In the genomic region with DNA sequence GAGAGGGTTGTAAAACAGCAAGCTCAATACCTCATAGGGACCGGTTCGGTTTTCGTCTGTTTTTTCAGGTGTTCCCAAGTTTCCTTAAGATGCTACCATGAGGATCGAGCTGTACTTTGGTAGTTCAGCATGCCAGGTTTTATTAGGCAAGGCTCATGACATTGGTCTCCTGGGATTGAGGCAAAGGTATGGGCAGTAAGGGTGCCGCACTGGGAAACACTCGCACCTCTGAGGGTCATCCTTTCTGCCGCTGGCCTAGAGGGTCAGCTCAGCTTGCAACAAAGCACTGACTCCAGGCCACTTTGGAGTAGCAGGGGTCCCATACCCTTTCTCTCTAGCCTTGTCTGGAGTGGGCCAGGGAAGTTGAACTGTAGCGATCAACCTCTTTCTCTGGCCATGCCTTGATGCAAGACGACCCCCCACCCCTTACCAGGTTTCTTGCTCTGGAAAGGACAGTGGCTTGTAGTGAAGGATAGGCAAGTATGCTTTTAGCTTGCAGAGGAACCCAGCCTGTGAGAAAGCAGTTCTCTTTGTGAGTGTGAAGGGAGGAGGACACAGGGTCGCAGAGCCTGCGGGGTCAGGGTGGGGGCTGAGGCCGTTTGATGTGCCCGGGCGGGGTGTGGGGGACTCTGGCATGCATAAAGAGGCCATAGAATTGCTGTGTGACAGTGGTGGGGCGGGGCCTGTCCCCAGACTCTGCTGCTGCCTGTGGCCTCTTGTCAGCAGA, we compare ENCODE assay signal across 10 mouse cellular contexts. TPM values are rescaled to one million over a fixed set of nuclear protein-coding genes. Genes with fewer than 3 reads are reported as not detected.
DNase-seq lines count a peak whose midpoint lies in the region; ATAC-seq lines count a peak whose summit lies in the region.
"Had no signal": no experiment of that assay in that cellular context is flagged by ENCODE, and none has a peak within 500 bp of the region (broad histone marks: within the 10 kb centered on the region; RNA-seq: fewer than 3 reads in every experiment).

No protein-coding gene starts in this region.

- H3K36me3 ChIP-seq in kidney, embryonic 16.5 days (ENCODE audit: insufficient read depth, low read length), result no peaks in the 10 kb centered on the region
- H3K36me3 ChIP-seq in embryonic facial prominence, embryonic 10.5 days (replicated peaks), result no peaks in the 10 kb centered on the region
- no peaks in the 10 kb centered on the region for H3K36me3 ChIP-seq in limb, embryonic 12.5 days
- H3K36me3 ChIP-seq in neural tube, embryonic 11.5 days (ENCODE audit: control insufficient read depth, insufficient read depth, low read length), result no peaks in the 10 kb centered on the region; the same call in 1 of the 2 replicates
- H3K36me3 ChIP-seq: embryonic facial prominence, embryonic 15.5 days had no signal

- no peak overlapping the region for H3K4me3 ChIP-seq in kidney, embryonic 16.5 days (ENCODE audit: low read length)
- peak overlapping the region; percentile 33 for H3K4me3 ChIP-seq in embryonic facial prominence, embryonic 10.5 days
- H3K4me3 ChIP-seq in limb, embryonic 12.5 days (replicated peaks), result no peak overlapping the region
- H3K4me3 ChIP-seq in neural tube, embryonic 11.5 days (ENCODE audit: low read depth, low read length), result peak overlapping the region; percentile 8; the same call in 1 of the 2 replicates
- H3K4me3 ChIP-seq: embryonic facial prominence, embryonic 15.5 days had no signal

- no peaks in the 10 kb centered on the region for H3K9me3 ChIP-seq in kidney, embryonic 16.5 days (ENCODE audit: low read length)
- H3K9me3 ChIP-seq in embryonic facial prominence, embryonic 10.5 days, result no peaks in the 10 kb centered on the region
- no peaks in the 10 kb centered on the region for H3K9me3 ChIP-seq in limb, embryonic 12.5 days
- H3K9me3 ChIP-seq in neural tube, embryonic 11.5 days (ENCODE audit: control insufficient read depth, low read length), result no peaks in the 10 kb centered on the region
- H3K9me3 ChIP-seq: embryonic facial prominence, embryonic 15.5 days had no signal

- H3K27me3 ChIP-seq in kidney, embryonic 16.5 days (ENCODE audit: insufficient read depth, low read length), result no peaks in the 10 kb centered on the region
- H3K27me3 ChIP-seq in embryonic facial prominence, embryonic 10.5 days (replicated peaks; ENCODE audit: low read depth, poor library complexity, severe bottlenecking), result peaks cover 64% of the 10 kb centered on the region
- peaks cover 21% of the 10 kb centered on the region; the same call in 1 of the 2 replicates for H3K27me3 ChIP-seq in limb, embryonic 12.5 days
- no peaks in the 10 kb centered on the region for H3K27me3 ChIP-seq in neural tube, embryonic 11.5 days (ENCODE audit: control insufficient read depth, insufficient read depth, low read length)
- H3K27me3 ChIP-seq: embryonic facial prominence, embryonic 15.5 days had no signal

- H3K9ac ChIP-seq in kidney, embryonic 16.5 days (replicated peaks; ENCODE audit: low read length), result peak overlapping the region; percentile 39; the same call in 1 of the 2 replicates
- H3K9ac ChIP-seq in limb, embryonic 12.5 days (replicated peaks), result no peak overlapping the region
- H3K9ac ChIP-seq in neural tube, embryonic 11.5 days (ENCODE audit: low read length), result peak overlapping the region; percentile 54
- H3K9ac ChIP-seq: embryonic facial prominence, embryonic 15.5 days had no signal

- intact Hi-C loops in heart, postnatal 10 days (cut with DNase I), result no loop called here

- H3K27ac ChIP-seq in kidney, embryonic 16.5 days (ENCODE audit: low read length), result peak overlapping the region; percentile 91
- peak overlapping the region; percentile 86 for H3K27ac ChIP-seq in embryonic facial prominence, embryonic 10.5 days (replicated peaks)
- peak overlapping the region; percentile 76 for H3K27ac ChIP-seq in limb, embryonic 12.5 days
- peak overlapping the region; percentile 95 for H3K27ac ChIP-seq in neural tube, embryonic 11.5 days (ENCODE audit: low read depth, low read length)
- H3K27ac ChIP-seq: embryonic facial prominence, embryonic 15.5 days had no signal

- WGBS in kidney, embryonic 16.5 days, result 26% methylated on average over 15 of the region's 15 CpGs
- WGBS in embryonic facial prominence, embryonic 10.5 days, result 7% methylated on average over 15 of the region's 15 CpGs
- 13% methylated on average over 15 of the region's 15 CpGs for WGBS in limb, embryonic 12.5 days
- 5% methylated on average over 15 of the region's 15 CpGs for WGBS in neural tube, embryonic 11.5 days

- DNase-seq in kidney, adult 9 months, result no peak
- peak; percentile 76 for DNase-seq in embryonic facial prominence, embryonic 10.5 days (ENCODE audit: low spot score)
- DNase-seq in neural tube, embryonic 11.5 days (ENCODE audit: low spot score), result peak; percentile 80
- no peak for DNase-seq in layer of hippocampus, adult 9-10 months (ENCODE audit: low spot score)
- DNase-seq in left cerebral cortex, adult 8-10 months (ENCODE audit: low spot score in 2 of 2), result no peak
- no peak for DNase-seq in heart, postnatal 10 days
- DNase-seq: left cerebral cortex, postnatal 4 days had no signal

- peak; percentile 69 for ATAC-seq in kidney, embryonic 16.5 days (ENCODE audit: low FRiP score, low TSS enrichment)
- no peak for ATAC-seq in limb, embryonic 12.5 days (ENCODE audit: insufficient number of reproducible peaks, insufficient read depth, low FRiP score, low TSS enrichment, low read depth)
- ATAC-seq in neural tube, embryonic 11.5 days (ENCODE audit: insufficient read depth, low FRiP score, low TSS enrichment), result peak; percentile 66

- peaks cover 65% of the 10 kb centered on the region for H3K4me1 ChIP-seq in kidney, embryonic 16.5 days (ENCODE audit: insufficient read depth, low read length)
- H3K4me1 ChIP-seq in embryonic facial prominence, embryonic 10.5 days, result peaks cover 86% of the 10 kb centered on the region
- peaks cover 50% of the 10 kb centered on the region for H3K4me1 ChIP-seq in limb, embryonic 12.5 days (replicated peaks)
- H3K4me1 ChIP-seq in neural tube, embryonic 11.5 days (ENCODE audit: control insufficient read depth, insufficient read depth, low read length), result peaks cover 41% of the 10 kb centered on the region

- peak overlapping the region; percentile 28 for H3K4me2 ChIP-seq in kidney, embryonic 16.5 days (replicated peaks; ENCODE audit: low read depth, low read length)
- peak overlapping the region; percentile 35 for H3K4me2 ChIP-seq in limb, embryonic 12.5 days
- H3K4me2 ChIP-seq in neural tube, embryonic 11.5 days (ENCODE audit: low read depth), result peak overlapping the region; percentile 35
- H3K4me2 ChIP-seq: embryonic facial prominence, embryonic 15.5 days had no signal

RNA-seq across cellular contexts. Expression of a gene that starts 9.2 kb away (rescaled TPM):
- polyA plus RNA-seq in kidney, embryonic 16.5 days (2015; fragmentation: Nextera tagmentation; extraction: Ambion mirVana), result 8.6 and 9.7 TPM in 2 replicates
- polyA plus RNA-seq in embryonic facial prominence, embryonic 10.5 days (2016; fragmentation: Nextera tagmentation; extraction: Ambion mirVana), result 5.4 and 8.4 TPM in 2 replicates
- 2.2 and 3.0 TPM in 2 replicates for polyA plus RNA-seq in limb, embryonic 12.5 days (2016; fragmentation: Nextera tagmentation; extraction: Ambion mirVana)
- polyA plus RNA-seq in neural tube, embryonic 11.5 days (2014; fragmentation: Nextera tagmentation; extraction: Ambion mirVana), result 11.8 TPM in 2 replicates
- 1 to 10 TPM in 1 of 4 experiments, under 1 TPM in 3; 0.65 to 1.9 (median 0.79) TPM for total RNA-seq in left cerebral cortex, adult 8-10 months (2022)
- total RNA-seq in heart, postnatal 10 days (2021), result 1 to 10 TPM; 3.0 to 5.3 TPM

RNA-seq across cellular contexts. Expression of a gene that starts 35.5 kb away (rescaled TPM):
- polyA plus RNA-seq in kidney, embryonic 16.5 days (2015; fragmentation: Nextera tagmentation; extraction: Ambion mirVana), result 19.0 and 23.2 TPM in 2 replicates
- polyA plus RNA-seq in embryonic facial prominence, embryonic 10.5 days (2016; fragmentation: Nextera tagmentation; extraction: Ambion mirVana), result 12.0 and 13.3 TPM in 2 replicates
- polyA plus RNA-seq in limb, embryonic 12.5 days (2016; fragmentation: Nextera tagmentation; extraction: Ambion mirVana), result 18.1 and 19.6 TPM in 2 replicates
- polyA plus RNA-seq in neural tube, embryonic 11.5 days (2014; fragmentation: Nextera tagmentation; extraction: Ambion mirVana), result 18.7 and 21.6 TPM in 2 replicates
- total RNA-seq in left cerebral cortex, adult 8-10 months (2022), result 10 to 100 TPM; 54.1 to 63.5 (median 58.5) TPM
- total RNA-seq in heart, postnatal 10 days (2021), result 100 to 1,000 TPM; 133 to 138 TPM

Comparison
In these comparisons a context has a peak if more than half of its experiments do, and no peak if none do; other contexts are left out.
1. H3K4me3 ChIP-seq: peak in embryonic facial prominence, embryonic 10.5 days (single experiment) and neural tube, embryonic 11.5 days (single experiment); none in kidney, embryonic 16.5 days (single experiment) and limb, embryonic 12.5 days (single experiment).
2. DNase-seq: peak in embryonic facial prominence, embryonic 10.5 days (single experiment) and neural tube, embryonic 11.5 days (single experiment); none in kidney, adult 9 months (single experiment), layer of hippocampus, adult 9-10 months (single experiment), left cerebral cortex, adult 8-10 months (0 of 2) and heart, postnatal 10 days (0 of 2).
3. Peak in every context shown above with its lines, with median percentiles within 50 percentile points of each other: H3K27ac ChIP-seq and H3K4me2 ChIP-seq.